Comparison of ENCODE assay signal across 37 mouse cellular contexts in the genomic region with DNA sequence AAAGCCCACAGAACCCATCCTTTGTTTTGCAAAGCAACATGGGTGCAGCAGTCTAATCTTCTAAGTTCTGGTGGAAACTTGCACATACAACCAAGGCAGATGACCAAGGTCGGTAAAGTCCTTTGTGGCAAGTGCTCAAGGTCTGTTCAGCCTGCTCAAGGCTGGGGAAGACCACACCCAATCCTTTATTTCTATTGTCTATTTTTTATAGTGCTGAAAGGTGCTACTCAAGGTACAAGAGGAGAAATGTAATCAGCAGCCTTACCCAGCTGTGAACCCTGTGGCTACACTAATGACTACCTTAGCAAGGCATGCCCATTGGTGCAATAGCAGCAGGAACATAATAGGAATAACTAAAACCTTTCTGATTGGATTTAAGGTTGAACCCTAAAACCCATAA. TPM values are rescaled to one million over a fixed set of nuclear protein-coding genes. Genes with fewer than 3 reads are reported as not detected.
"Had no signal": no experiment of that assay in that cellular context is flagged by ENCODE, and none has a peak within 500 bp of the region (broad histone marks: within the 10 kb centered on the region; RNA-seq: fewer than 3 reads in every experiment).

No protein-coding gene starts in this region.

- H3K4me1 ChIP-seq: embryonic facial prominence, embryonic 12.5 days; forebrain, embryonic 10.5 days; forebrain, embryonic 12.5 days; forebrain, embryonic 13.5 days; forebrain, embryonic 15.5 days; heart, embryonic 10.5 days had no signal

- H3K27ac ChIP-seq: embryonic facial prominence, embryonic 10.5 days; embryonic facial prominence, embryonic 12.5 days; embryonic facial prominence, embryonic 13.5 days; embryonic facial prominence, embryonic 15.5 days; forebrain, embryonic 10.5 days; forebrain, embryonic 12.5 days; forebrain, embryonic 13.5 days; forebrain, embryonic 15.5 days; gastrocnemius, adult 2 months; heart, adult 2 months; heart, embryonic 10.5 days had no signal

- H3K36me3 ChIP-seq: embryonic facial prominence, embryonic 10.5 days; embryonic facial prominence, embryonic 12.5 days; embryonic facial prominence, embryonic 13.5 days; embryonic facial prominence, embryonic 15.5 days; forebrain, embryonic 10.5 days; forebrain, embryonic 12.5 days; forebrain, embryonic 15.5 days; heart, embryonic 10.5 days had no signal

- H3K9ac ChIP-seq: embryonic facial prominence, embryonic 12.5 days; embryonic facial prominence, embryonic 13.5 days; embryonic facial prominence, embryonic 15.5 days; forebrain, embryonic 12.5 days; forebrain, embryonic 13.5 days; forebrain, embryonic 15.5 days; forebrain, postnatal 0 days had no signal

- ATAC-seq: forebrain, embryonic 13.5 days; forebrain, embryonic 14.5 days; forebrain, embryonic 15.5 days; forebrain, embryonic 16.5 days; forebrain, postnatal 0 days had no signal

- H3K4me2 ChIP-seq: embryonic facial prominence, embryonic 12.5 days; embryonic facial prominence, embryonic 13.5 days; embryonic facial prominence, embryonic 15.5 days; forebrain, embryonic 12.5 days; forebrain, embryonic 13.5 days; forebrain, embryonic 15.5 days had no signal

- H3K4me3 ChIP-seq: embryonic facial prominence, embryonic 10.5 days; embryonic facial prominence, embryonic 12.5 days; embryonic facial prominence, embryonic 13.5 days; embryonic facial prominence, embryonic 15.5 days; erythroblast, embryonic 14.5 days; forebrain, embryonic 10.5 days; forebrain, embryonic 12.5 days; forebrain, embryonic 13.5 days; forebrain, embryonic 15.5 days; gastrocnemius, adult 2 months; heart, adult 2 months; heart, embryonic 10.5 days had no signal

- H3K27me3 ChIP-seq: embryonic facial prominence, embryonic 12.5 days; embryonic facial prominence, embryonic 13.5 days; embryonic facial prominence, embryonic 15.5 days; forebrain, embryonic 12.5 days; forebrain, embryonic 13.5 days; forebrain, embryonic 15.5 days had no signal

- H3K9me3 ChIP-seq: embryonic facial prominence, embryonic 10.5 days; embryonic facial prominence, embryonic 12.5 days; embryonic facial prominence, embryonic 13.5 days; embryonic facial prominence, embryonic 15.5 days; forebrain, embryonic 10.5 days; forebrain, embryonic 12.5 days; forebrain, embryonic 13.5 days; forebrain, embryonic 15.5 days; heart, embryonic 10.5 days had no signal

- DNase-seq: cerebellum, adult 9-11 months; cerebellum, postnatal 10 days; cerebellum, postnatal 14 days; cerebellum, postnatal 25 days; cerebellum, postnatal 36 days; embryo, embryonic 11 days; forebrain, postnatal 0 days; gastrocnemius, adult 2 months; gastrocnemius, postnatal 10 days; gastrocnemius, postnatal 14 days; gastrocnemius, postnatal 36 days; heart, adult 11 months; heart, adult 18-20 months; heart, adult 2 months had no signal

RNA-seq across cellular contexts. Expression of a gene that starts 36.9 kb away (rescaled TPM):
- total RNA-seq: common myeloid progenitor, adult 5-6 weeks; forebrain, postnatal 0 days; gastrocnemius, adult 18-20 months; gastrocnemius, adult 2 months; gastrocnemius, adult 8-10 months; gastrocnemius, postnatal 10 days; gastrocnemius, postnatal 14 days; gastrocnemius, postnatal 36 days; gastrocnemius, postnatal 4 days; granulocyte monocyte progenitor cell, adult 5-6 weeks; heart, adult 18-20 months; heart, adult 2 months; heart, adult 8-10 months had no signal
- polyA plus RNA-seq: cortical plate, adult 2 months; embryonic facial prominence, embryonic 10.5 days; embryonic facial prominence, embryonic 11.5 days; embryonic facial prominence, embryonic 12.5 days; embryonic facial prominence, embryonic 13.5 days; embryonic facial prominence, embryonic 15.5 days; erythroblast, embryonic 14.5 days; forebrain, embryonic 10.5 days; forebrain, embryonic 11.5 days; forebrain, embryonic 12.5 days; forebrain, embryonic 13.5 days; forebrain, embryonic 14.5 days; forebrain, embryonic 15.5 days; forebrain, embryonic 16.5 days; forebrain, postnatal 0 days; frontal cortex, adult 2 months; gonadal fat pad, adult 2 months; heart, adult 2 months; heart, embryonic 10.5 days had no signal
